Mouse (Mus musculus) adipocyte (in vitro differentiated cells): ENCODE results near the gene Utp11.

Experiments
- DNase-seq: peaks from one replicate; pipeline ENCODE4 v3.0.0-alpha.2; 2016; ENCODE audit warnings: low spot score

The Utp11 gene

GRCm38 (mm10) chr4:124632856-124633255 is 60.5 kb downstream of the Utp11 start:
- DNase-seq: no peak

DNA sequence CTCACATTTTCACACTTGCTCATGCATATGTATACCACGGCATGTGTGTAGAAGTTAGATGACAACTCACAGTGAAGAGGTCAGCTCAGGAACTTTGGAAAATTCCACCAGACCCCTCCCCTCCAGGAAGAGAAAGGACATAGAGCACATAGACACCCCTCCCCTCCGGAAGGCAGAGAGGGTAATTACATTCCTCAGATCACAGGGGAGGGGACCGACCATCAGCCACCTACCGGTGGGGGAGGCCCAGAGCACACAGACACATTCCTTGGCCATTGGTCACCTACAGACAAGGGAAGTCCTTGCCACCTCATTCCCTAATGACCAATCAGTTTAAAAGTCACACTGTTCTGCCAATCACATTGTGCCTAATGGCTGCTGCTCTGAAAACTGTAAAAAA is 61.9 kb downstream of the Utp11 start:
- DNase-seq: no peak
